Mouse (Mus musculus) liver, adult 2 months (tissue): ENCODE results near the gene Carnmt1. TPM values are rescaled to one million over a fixed set of nuclear protein-coding genes. Genes with fewer than 3 reads are reported as not detected.
A peak's percentile ranks its signal among the peaks of the same experiment; 100 is the strongest.

Source experiments
- DNase-seq: peaks from one replicate; pipeline ENCODE4 v3.0.0-alpha.2; 2011; ENCODE audit warnings: low read depth, low spot score; ENCODE audit errors: extremely low read depth
- H3K27ac ChIP-seq: fragments of 200-500 bp; replicated peaks from 2 replicates; pipeline ENCODE4 v1.5.1; 2012; ENCODE audit warnings: low read depth, mild to moderate bottlenecking, control low read depth, inconsistent platforms, low read length; ENCODE audit not compliant: insufficient read depth
- H3K27me3 ChIP-seq: fragments of 200-500 bp; 2 replicates; pipeline ENCODE4 v1.6.1; 2012; ENCODE audit warnings: mild to moderate bottlenecking, moderate library complexity, low read length, inconsistent platforms; ENCODE audit not compliant: control insufficient read depth, insufficient read depth
- H3K36me3 ChIP-seq: fragments of 200-500 bp; 2 replicates; pipeline ENCODE4 v1.6.1; 2012; ENCODE audit warnings: low read length, inconsistent platforms; ENCODE audit not compliant: control insufficient read depth, insufficient read depth
- H3K4me1 ChIP-seq: fragments of 200-500 bp; 2 replicates; pipeline ENCODE4 v1.6.1; 2011; ENCODE audit warnings: low read length; ENCODE audit not compliant: control insufficient read depth, insufficient read depth
- H3K4me3 ChIP-seq: fragments of 200-500 bp; 2 replicates; pipeline ENCODE4 v1.5.1; 2011; ENCODE audit warnings: low read depth, mild to moderate bottlenecking, control low read depth, low read length, moderate library complexity; ENCODE audit not compliant: insufficient read depth
- H3K79me2 ChIP-seq: fragments of 200-500 bp; 2 replicates; pipeline ENCODE4 v1.6.1; 2012; ENCODE audit warnings: inconsistent platforms, mild to moderate bottlenecking, low read length, moderate library complexity; ENCODE audit not compliant: control insufficient read depth, insufficient read depth
- H3K9ac ChIP-seq: fragments of 200-500 bp; 2 replicates; pipeline ENCODE4 v1.6.1; 2012; ENCODE audit warnings: low read depth, mild to moderate bottlenecking, control low read depth, inconsistent platforms, low read length
- CTCF ChIP-seq: fragments of 200-500 bp; IDR thresholded peaks from 2 replicates; pipeline ENCODE4 v1.5.1; 2011; ENCODE audit warnings: low read depth, low read length, control low read depth
- POLR2A ChIP-seq: fragments of 200-500 bp; IDR thresholded peaks from 2 replicates; pipeline ENCODE4 v1.6.1; 2011; ENCODE audit warnings: low read length, control low read depth; ENCODE audit not compliant: insufficient read depth; ENCODE audit errors: extremely low read depth
- WGBS: fragments of 180-500 bp; shearing (Covaris S2); methylation state at CpG from one replicate; pipeline ENCODE4 v1.1.7; 2018; 5-methylcytosine and 5-hydroxymethylcytosine counted together
- polyA plus RNA-seq: library from polyadenylated mRNA; depleted of rRNA; stranded (reverse); fragments of >200 nt; gene quantifications from 2 replicates; pipeline ENCODE4 v1.2.3, GENCODE M21; 2012
- total RNA-seq: library from RNA; depleted of rRNA; stranded (reverse); fragments of >200 nt; gene quantifications from 2 replicates; pipeline ENCODE4 v1.2.3, GENCODE M21; 2014

The Carnmt1 gene
- total and polyA plus RNA-seq, 2 experiments: 5.4 to 11.9 TPM

- no peaks in the 10 kb centered on the region for H3K4me1 ChIP-seq
- H3K27ac ChIP-seq: no peak overlapping the region
- H3K36me3 ChIP-seq: peaks cover 9% of the 10 kb centered on the region
- no peaks in the 10 kb centered on the region; the same call in 1 of the 2 replicates for H3K79me2 ChIP-seq
- H3K4me3 ChIP-seq: no peak overlapping the region
- DNase-seq: no peak
- WGBS: 51% methylated on average over 4 of the region's 4 CpGs
- TF ChIP-seq POLR2A (no peak), CTCF (no peak)
- no peak overlapping the region for H3K9ac ChIP-seq
- H3K27me3 ChIP-seq: no peaks in the 10 kb centered on the region
Measured at GRCm38 (mm10) chr19:18682142-18682541, 11.6 kb downstream of the Carnmt1 start.

GRCm38 (mm10) chr19:18687556-18687955, 17.0 kb downstream of the Carnmt1 start:
- DNase-seq: peak; percentile 45
- Histone ChIP-seq H3K36me3 (peaks cover 3% of the 10 kb centered on the region; the same call in 1 of the 2 replicates), H3K4me3 (no peak overlapping the region), H3K27ac (no peak overlapping the region), H3K9ac (no peak overlapping the region), H3K27me3 (no peaks in the 10 kb centered on the region), H3K79me2 (no peaks in the 10 kb centered on the region), H3K4me1 (no peaks in the 10 kb centered on the region)
- WGBS: 64% methylated on average over 3 of the region's 3 CpGs
- no peak for TF ChIP-seq POLR2A
- TF ChIP-seq CTCF: peak; percentile 52

- Histone ChIP-seq H3K36me3 (peaks cover 6% of the 10 kb centered on the region), H3K4me1 (no peaks in the 10 kb centered on the region), H3K9ac (no peak overlapping the region), H3K4me3 (no peak overlapping the region), H3K27me3 (no peaks in the 10 kb centered on the region), H3K79me2 (no peaks in the 10 kb centered on the region), H3K27ac (no peak overlapping the region)
- TF ChIP-seq POLR2A (no peak), CTCF (no peak)
- WGBS: 72% methylated on average over 3 of the region's 3 CpGs
- DNase-seq: no peak
Measured at GRCm38 (mm10) chr19:18692176-18692575, 21.6 kb downstream of the Carnmt1 start.

- no peak overlapping the region for H3K4me3 ChIP-seq
- TF ChIP-seq POLR2A (no peak), CTCF (no peak)
- no peaks in the 10 kb centered on the region for H3K4me1 ChIP-seq
- no peak for DNase-seq
- H3K9ac ChIP-seq: no peak overlapping the region
- no peaks in the 10 kb centered on the region for H3K79me2 ChIP-seq
- H3K27me3 ChIP-seq: no peaks in the 10 kb centered on the region
- peaks cover 6% of the 10 kb centered on the region for H3K36me3 ChIP-seq
- H3K27ac ChIP-seq: no peak overlapping the region
- WGBS: 88% methylated on average over 2 of the region's 2 CpGs
Measured at GRCm38 (mm10) chr19:18692768-18693167, 22.2 kb downstream of the Carnmt1 start.

- 98% methylated on average over 3 of the region's 3 CpGs for WGBS
- Histone ChIP-seq H3K27ac (no peak overlapping the region), H3K79me2 (no peaks in the 10 kb centered on the region), H3K4me3 (no peak overlapping the region), H3K36me3 (peaks cover 9% of the 10 kb centered on the region), H3K9ac (no peak overlapping the region), H3K4me1 (no peaks in the 10 kb centered on the region), H3K27me3 (no peaks in the 10 kb centered on the region)
- DNase-seq: no peak
- TF ChIP-seq POLR2A (no peak), CTCF (no peak)
Measured at GRCm38 (mm10) chr19:18695116-18695515, 24.6 kb downstream of the Carnmt1 start.

- Histone ChIP-seq H3K4me3 (no peak overlapping the region), H3K4me1 (no peaks in the 10 kb centered on the region), H3K36me3 (peaks cover 9% of the 10 kb centered on the region), H3K27ac (no peak overlapping the region), H3K27me3 (no peaks in the 10 kb centered on the region), H3K9ac (no peak overlapping the region), H3K79me2 (no peaks in the 10 kb centered on the region)
- DNase-seq: no peak
- TF ChIP-seq CTCF: no peak
- TF ChIP-seq POLR2A: no peak
- WGBS: 96% methylated on average over 1 of the region's 1 CpGs
Measured at GRCm38 (mm10) chr19:18695552-18695951, 25.0 kb downstream of the Carnmt1 start.
